Mouse (Mus musculus) pancreas, adult 10 weeks (tissue): ENCODE results near the gene Tut4. TPM values are rescaled to one million over a fixed set of nuclear protein-coding genes. Genes with fewer than 3 reads are reported as not detected.

ENCODE experiments used
- polyA plus RNA-seq: library from polyadenylated mRNA; stranded (reverse); fragments of 350-450 nt; fragmentation: Illumina TruSeq; extraction: RNeasy Lipid Tissue Mini Kit (QIAGEN cat#74804); gene quantifications from one replicate; pipeline ENCODE4 v1.2.3, GENCODE M21; 2015; ENCODE audit warnings: low read depth, low replicate concordance; ENCODE audit not compliant: insufficient read depth

Gene Tut4
- 14.8 TPM for polyA plus RNA-seq

GRCm38 (mm10) chr4:108459231-108460155 lies at the start of gene Tut4:
Gene Tut4 (plus strand): TSS chr4:108459426.

GRCm38 (mm10) chr4:108578840-108579742 lies 119.9 kb downstream of the Tut4 start, which contains the start of the genes Prpf38a and Orc1:
Gene Prpf38a (minus strand): TSS chr4:108579336.
Gene Orc1 (plus strand): TSS chr4:108579423.

Other genes starting within 250 kb of the Tut4 start
- not detected for gene Zyg11a, start 241.4 kb upstream of the Tut4 start, polyA plus RNA-seq
- 2.5 TPM for gene Zyg11b, start 158.3 kb upstream of the Tut4 start, polyA plus RNA-seq
- 0.92 TPM for gene Coa7, start 131.3 kb upstream of the Tut4 start, polyA plus RNA-seq
- gene Shisal2a, start 76.1 kb upstream of the Tut4 start, polyA plus RNA-seq: not detected
- 4.0 TPM for gene Gpx7, start 52.5 kb upstream of the Tut4 start, polyA plus RNA-seq
- 5.9 TPM for gene Prpf38a, start 119.9 kb downstream of the Tut4 start, polyA plus RNA-seq
- gene Orc1, start 120.0 kb downstream of the Tut4 start, polyA plus RNA-seq: not detected
- 30.5 TPM for gene Cc2d1b, start 160.5 kb downstream of the Tut4 start, polyA plus RNA-seq